Mouse (Mus musculus): ENCODE measurements at regions not wholly inside any gene's neighbourhood (a gene's known extent, or its start where the extent isn't known, plus 50 kb on each side); places are given as distances from the start of the nearest gene placed in this dataset.

DNA sequence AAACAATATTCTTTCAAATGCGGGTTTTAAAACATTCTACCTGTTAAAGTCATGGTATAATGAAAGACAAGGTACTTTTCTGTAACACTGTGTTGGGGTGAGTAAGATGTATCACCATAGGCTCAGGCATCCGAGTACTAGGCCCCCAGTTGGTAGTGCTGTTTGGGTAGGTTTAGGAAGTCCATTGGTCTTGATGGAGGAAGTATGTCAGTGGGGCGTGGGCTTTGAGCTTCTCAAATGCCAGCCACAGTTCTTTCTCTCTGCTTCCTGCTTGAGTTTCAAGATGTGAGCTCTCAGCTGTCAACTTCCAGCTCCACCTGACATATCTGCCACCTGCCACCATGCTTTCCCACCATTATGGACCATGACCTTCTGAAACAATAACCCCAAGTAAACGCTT lies 267.7 kb upstream of the Acvr2a start:
- H3K9ac ChIP-seq (ENCODE audit: low read depth, low read length), result no peak overlapping the region
- no peaks in the 10 kb centered on the region for H3K4me1 ChIP-seq (ENCODE audit: control insufficient read depth, insufficient read depth, low read length)
- TF ChIP-seq EP300 (IDR thresholded peaks at IDR 0.05; ENCODE audit: insufficient read depth, low read depth, low read length), result no peak
- no peak for TF ChIP-seq CTCF (IDR thresholded peaks at IDR 0.05)
- no peak for TF ChIP-seq POLR2A (IDR thresholded peaks at IDR 0.05; ENCODE audit: insufficient read depth, low read depth, low read length)
- no peaks in the 10 kb centered on the region for H3K27me3 ChIP-seq (ENCODE audit: control insufficient read depth, insufficient read depth, low read length)
- H3K36me3 ChIP-seq (ENCODE audit: control insufficient read depth, insufficient read depth, low read length), result no peaks in the 10 kb centered on the region
- WGBS, result 80% methylated on average over 4 of the region's 4 CpGs
- H3K4me3 ChIP-seq, result no peak overlapping the region
- H3K79me2 ChIP-seq (replicated peaks; ENCODE audit: control insufficient read depth, insufficient read depth, low read length), result no peaks in the 10 kb centered on the region
- intact Hi-C loops (cut with DNase I), result loop anchor here (10.0 kb wide), 2 partner anchors 339 to 541 kb away; no protein-coding TSS in a partner anchor
- DNase-seq, result no peak
- no peak overlapping the region for H3K27ac ChIP-seq

DNA sequence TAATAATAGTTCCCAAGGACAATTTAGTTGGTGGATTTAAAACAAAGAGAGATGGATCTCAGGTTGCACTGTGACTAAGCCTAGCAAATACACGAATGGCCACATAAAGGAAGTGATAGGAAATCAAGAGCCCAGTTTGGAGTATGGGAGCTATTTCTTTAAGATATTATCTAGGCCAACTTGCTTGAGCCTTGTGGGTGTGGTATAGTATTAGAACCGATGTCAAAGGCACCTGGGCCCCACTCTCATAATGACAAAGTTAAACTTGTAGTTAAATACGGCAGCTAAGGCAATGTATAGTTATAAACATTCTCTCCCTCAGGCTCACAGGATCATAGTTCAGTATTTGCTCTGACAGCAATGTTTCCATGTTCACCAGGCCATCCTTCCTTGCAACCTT lies 257.3 kb upstream of the Acvr2a start:
- Histone ChIP-seq H3K4me1 (ENCODE audit: control insufficient read depth, insufficient read depth, low read length) (no peaks in the 10 kb centered on the region; the same call in 1 of the 2 replicates), H3K9ac (ENCODE audit: low read depth, low read length) (no peak overlapping the region), H3K27ac (peak overlapping the region; percentile 59; the same call in 1 of the 2 replicates), H3K27me3 (ENCODE audit: control insufficient read depth, insufficient read depth, low read length) (no peaks in the 10 kb centered on the region), H3K4me3 (no peak overlapping the region), H3K79me2 (replicated peaks; ENCODE audit: control insufficient read depth, insufficient read depth, low read length) (no peaks in the 10 kb centered on the region), H3K36me3 (ENCODE audit: control insufficient read depth, insufficient read depth, low read length) (peaks cover 8% of the 10 kb centered on the region)
- intact Hi-C loops (cut with DNase I), result loop anchor here (2.0 kb wide), 1 partner anchor 16 kb away; no protein-coding TSS in a partner anchor
- no peak for DNase-seq
- 61% methylated on average over 3 of the region's 3 CpGs for WGBS
- TF ChIP-seq CTCF (IDR thresholded peaks at IDR 0.05) (no peak), EP300 (IDR thresholded peaks at IDR 0.05; ENCODE audit: insufficient read depth, low read depth, low read length) (no peak), POLR2A (IDR thresholded peaks at IDR 0.05; ENCODE audit: insufficient read depth, low read depth, low read length) (no peak)

DNA sequence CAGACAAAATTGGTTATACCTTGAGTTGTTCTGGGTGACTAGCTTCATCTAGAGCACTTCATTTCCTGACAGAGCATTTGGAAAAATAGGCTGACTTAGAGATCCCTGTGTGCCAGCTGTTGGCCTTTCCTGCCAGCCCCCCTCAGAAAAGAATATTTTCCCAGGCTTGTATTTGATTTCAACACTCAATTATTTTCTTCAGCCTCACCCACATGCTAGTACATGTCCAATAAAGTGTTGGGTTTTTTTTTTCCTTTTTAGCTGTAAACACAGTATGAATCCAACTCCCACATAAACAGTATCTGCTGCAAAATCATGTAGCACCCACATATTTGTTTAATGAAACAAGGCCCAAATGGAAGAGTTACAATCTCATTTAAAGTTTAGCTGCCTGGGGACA lies 256.8 kb upstream of the Acvr2a start:
- Histone ChIP-seq H3K4me1 (ENCODE audit: control insufficient read depth, insufficient read depth, low read length) (no peaks in the 10 kb centered on the region; the same call in 1 of the 2 replicates), H3K27ac (peak overlapping the region; percentile 59), H3K79me2 (replicated peaks; ENCODE audit: control insufficient read depth, insufficient read depth, low read length) (no peaks in the 10 kb centered on the region), H3K27me3 (ENCODE audit: control insufficient read depth, insufficient read depth, low read length) (no peaks in the 10 kb centered on the region), H3K4me3 (no peak overlapping the region), H3K9ac (ENCODE audit: low read depth, low read length) (no peak overlapping the region), H3K36me3 (ENCODE audit: control insufficient read depth, insufficient read depth, low read length) (peaks cover 8% of the 10 kb centered on the region)
- intact Hi-C loops (cut with DNase I), result loop anchor here (1.0 to 2.0 kb wide), 2 partner anchors 16 to 176 kb away; no protein-coding TSS in a partner anchor
- TF ChIP-seq EP300 (IDR thresholded peaks at IDR 0.05; ENCODE audit: insufficient read depth, low read depth, low read length), result no peak
- TF ChIP-seq POLR2A (IDR thresholded peaks at IDR 0.05; ENCODE audit: insufficient read depth, low read depth, low read length), result no peak
- TF ChIP-seq CTCF (IDR thresholded peaks at IDR 0.05), result no peak
- no peak for DNase-seq

DNA sequence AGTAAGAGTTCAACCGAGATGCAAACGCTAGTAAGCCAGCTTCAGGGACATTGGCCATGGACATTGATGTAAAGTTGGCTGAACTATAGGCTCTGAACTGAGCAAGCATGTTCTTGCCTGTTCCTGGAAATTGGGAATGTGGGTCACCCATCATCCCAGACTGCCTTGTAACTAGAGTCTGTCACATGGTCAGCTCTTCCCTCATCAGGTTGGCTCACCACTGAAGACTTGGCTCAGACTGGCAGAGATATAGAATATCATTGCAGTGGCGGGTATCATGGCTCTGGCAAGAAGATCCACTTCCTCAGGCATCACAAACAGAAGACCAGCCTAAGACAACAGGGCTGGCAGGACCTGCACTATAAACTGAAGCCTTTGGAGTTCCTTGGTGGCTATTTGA lies 255.3 kb upstream of the Acvr2a start:
- DNase-seq, result no peak
- no peak for TF ChIP-seq EP300 (IDR thresholded peaks at IDR 0.05; ENCODE audit: insufficient read depth, low read depth, low read length)
- no peak for TF ChIP-seq CTCF (IDR thresholded peaks at IDR 0.05)
- TF ChIP-seq POLR2A (IDR thresholded peaks at IDR 0.05; ENCODE audit: insufficient read depth, low read depth, low read length), result no peak

DNA sequence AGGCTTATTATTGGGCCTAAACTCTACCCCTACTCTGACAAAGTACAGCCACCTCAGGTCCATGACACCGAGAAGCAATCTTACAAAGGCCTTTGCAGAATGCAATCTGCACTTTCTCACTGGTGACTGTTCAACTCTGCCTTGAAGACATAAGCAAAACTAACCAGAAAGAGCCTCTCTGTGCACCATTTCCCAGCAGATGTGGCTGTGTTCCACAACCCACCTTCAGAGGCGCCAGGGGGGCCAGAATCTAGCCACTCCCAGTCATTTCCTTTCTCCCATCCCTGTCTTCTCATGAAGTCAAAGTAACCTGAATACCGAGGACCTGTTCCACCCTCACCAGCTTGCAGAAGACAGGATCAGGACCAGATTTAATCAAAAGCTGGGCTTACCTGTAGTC lies 250.3 kb upstream of the Acvr2a start:
- intact Hi-C loops (cut with DNase I), result no loop called here
- 69% methylated on average over 3 of the region's 3 CpGs for WGBS
- DNase-seq, result no peak
- no peaks in the 10 kb centered on the region for H3K4me1 ChIP-seq (ENCODE audit: control insufficient read depth, insufficient read depth, low read length)
- H3K27me3 ChIP-seq (ENCODE audit: control insufficient read depth, insufficient read depth, low read length), result no peaks in the 10 kb centered on the region
- no peak overlapping the region for H3K9ac ChIP-seq (ENCODE audit: low read depth, low read length)
- H3K36me3 ChIP-seq (ENCODE audit: control insufficient read depth, insufficient read depth, low read length), result no peaks in the 10 kb centered on the region
- H3K79me2 ChIP-seq (replicated peaks; ENCODE audit: control insufficient read depth, insufficient read depth, low read length), result no peaks in the 10 kb centered on the region
- H3K27ac ChIP-seq, result no peak overlapping the region
- H3K4me3 ChIP-seq, result no peak overlapping the region
- no peak for TF ChIP-seq CTCF (IDR thresholded peaks at IDR 0.05)
- no peak for TF ChIP-seq POLR2A (IDR thresholded peaks at IDR 0.05; ENCODE audit: insufficient read depth, low read depth, low read length)
- TF ChIP-seq EP300 (IDR thresholded peaks at IDR 0.05; ENCODE audit: insufficient read depth, low read depth, low read length), result no peak

More for the DNA sequence above, 255.3 kb upstream of the Acvr2a start:
- Histone ChIP-seq H3K4me3 (no peak overlapping the region), H3K36me3 (ENCODE audit: control insufficient read depth, insufficient read depth, low read length) (peaks cover 8% of the 10 kb centered on the region), H3K79me2 (replicated peaks; ENCODE audit: control insufficient read depth, insufficient read depth, low read length) (no peaks in the 10 kb centered on the region), H3K9ac (ENCODE audit: low read depth, low read length) (no peak overlapping the region), H3K4me1 (ENCODE audit: control insufficient read depth, insufficient read depth, low read length) (no peaks in the 10 kb centered on the region; the same call in 1 of the 2 replicates), H3K27me3 (ENCODE audit: control insufficient read depth, insufficient read depth, low read length) (no peaks in the 10 kb centered on the region), H3K27ac (peak overlapping the region; percentile 59)
- WGBS, result 85% methylated on average over 3 of the region's 3 CpGs
- intact Hi-C loops (cut with DNase I), result no loop called here

DNA sequence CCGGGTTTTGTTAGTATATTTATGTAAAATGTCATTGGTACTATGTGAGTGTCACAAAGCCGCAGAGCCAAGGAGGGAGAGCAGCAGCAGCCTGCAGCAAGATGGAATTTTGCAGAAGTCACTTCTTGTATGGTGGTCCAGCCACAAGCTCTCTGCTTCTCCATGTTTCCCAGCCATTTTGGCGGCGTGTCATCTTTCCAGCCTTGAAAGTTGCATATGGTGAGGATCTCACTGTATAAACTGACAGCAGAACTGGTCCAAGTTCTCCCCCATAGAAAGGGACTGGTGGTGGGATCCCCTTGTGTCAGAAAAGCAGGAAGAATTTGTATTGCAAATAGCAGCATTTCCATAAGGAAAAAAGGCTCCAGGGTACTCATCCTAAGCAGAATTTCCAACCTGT lies 249.7 kb upstream of the Acvr2a start:
- no peak overlapping the region for H3K27ac ChIP-seq
- TF ChIP-seq CTCF (IDR thresholded peaks at IDR 0.05), result no peak
- TF ChIP-seq EP300 (IDR thresholded peaks at IDR 0.05; ENCODE audit: insufficient read depth, low read depth, low read length), result no peak
- TF ChIP-seq POLR2A (IDR thresholded peaks at IDR 0.05; ENCODE audit: insufficient read depth, low read depth, low read length), result no peak
- H3K27me3 ChIP-seq (ENCODE audit: control insufficient read depth, insufficient read depth, low read length), result no peaks in the 10 kb centered on the region
- 85% methylated on average over 4 of the region's 4 CpGs for WGBS
- intact Hi-C loops (cut with DNase I), result no loop called here
- no peak overlapping the region for H3K9ac ChIP-seq (ENCODE audit: low read depth, low read length)
- H3K4me1 ChIP-seq (ENCODE audit: control insufficient read depth, insufficient read depth, low read length), result no peaks in the 10 kb centered on the region
- DNase-seq, result no peak
- no peak overlapping the region for H3K4me3 ChIP-seq
- H3K36me3 ChIP-seq (ENCODE audit: control insufficient read depth, insufficient read depth, low read length), result no peaks in the 10 kb centered on the region
- H3K79me2 ChIP-seq (replicated peaks; ENCODE audit: control insufficient read depth, insufficient read depth, low read length), result no peaks in the 10 kb centered on the region
